Mouse (Mus musculus): ENCODE data around the gene Shd.

- TF ChIP-seq POLR2A (IDR thresholded peaks at IDR 0.05; ENCODE audit: control insufficient read depth, low read depth, low read length), result no peak
- no peak for TF ChIP-seq CTCF (IDR thresholded peaks at IDR 0.05; ENCODE audit: control insufficient read depth, insufficient read depth, insufficient replicate concordance, low read depth, low read length)
These were observed 50.3 kb downstream of the Shd start for GRCm38 (mm10) chr17:56020400-56021084.

Measured in testis, adult 2 months (tissue).